Mouse (Mus musculus) E14TG2a.4 (cell line): Measurements from ENCODE around the gene Kng1.

Experiments
- H3K27me3 ChIP-seq: 2 replicates; pipeline ENCODE4 v1.6.1; 2014; ENCODE audit warnings: low read length, control low read depth; ENCODE audit not compliant: insufficient read depth
- H3K36me3 ChIP-seq: 2 replicates; pipeline ENCODE4 v1.6.1; 2014; ENCODE audit warnings: low read length, control low read depth; ENCODE audit not compliant: insufficient read depth
- H3K4me1 ChIP-seq: replicated peaks from 2 replicates; pipeline ENCODE4 v1.6.1; 2014; ENCODE audit warnings: low read depth, low read length, control low read depth
- H3K4me3 ChIP-seq: replicated peaks from 2 replicates; pipeline ENCODE4 v1.5.1; 2014; ENCODE audit warnings: mild to moderate bottlenecking, low read length
- H3K9me3 ChIP-seq: 2 replicates; pipeline ENCODE4 v1.6.1; 2014; ENCODE audit warnings: low read length, control low read depth
- CTCF ChIP-seq: conservative IDR thresholded peaks from 2 replicates; pipeline ENCODE4 v1.5.1; 2014; ENCODE audit warnings: low read length
- NANOG ChIP-seq: IDR thresholded peaks from 2 replicates; pipeline ENCODE4 v1.6.1; 2014; ENCODE audit warnings: borderline replicate concordance, low read length, mixed read lengths
- POU5F1 ChIP-seq: IDR thresholded peaks from 2 replicates; pipeline ENCODE4 v1.6.1; 2014; ENCODE audit warnings: low read length, borderline replicate concordance

Kng1 gene

GRCm38 (mm10) chr16:23107946-23108759 lies 50.5 kb downstream of the Kng1 start:
- Histone ChIP-seq H3K36me3 (peaks cover 55% of the 10 kb centered on the region), H3K4me3 (peak overlapping the region; percentile 100), H3K9me3 (no peaks in the 10 kb centered on the region), H3K27me3 (no peaks in the 10 kb centered on the region), H3K4me1 (peaks cover 41% of the 10 kb centered on the region)
- TF ChIP-seq NANOG (no peak), CTCF (no peak), POU5F1 (no peak)

- TF ChIP-seq NANOG, result no peak
- TF ChIP-seq CTCF, result no peak
- peaks cover 33% of the 10 kb centered on the region for H3K4me1 ChIP-seq
- H3K4me3 ChIP-seq, result peak overlapping the region; percentile 100
- H3K36me3 ChIP-seq, result peaks cover 60% of the 10 kb centered on the region
- H3K27me3 ChIP-seq, result no peaks in the 10 kb centered on the region
- H3K9me3 ChIP-seq, result no peaks in the 10 kb centered on the region
Observed at GRCm38 (mm10) chr16:23108943-23109342, 51.3 kb downstream of the Kng1 start.

- Histone ChIP-seq H3K4me3 (peak overlapping the region; percentile 100), H3K9me3 (no peaks in the 10 kb centered on the region), H3K4me1 (peaks cover 27% of the 10 kb centered on the region), H3K27me3 (no peaks in the 10 kb centered on the region), H3K36me3 (peaks cover 67% of the 10 kb centered on the region)
- TF ChIP-seq CTCF, result no peak
- TF ChIP-seq POU5F1, result no peak
- no peak for TF ChIP-seq NANOG
Observed at GRCm38 (mm10) chr16:23109350-23110280, 52.0 kb downstream of the Kng1 start.

GRCm38 (mm10) chr16:23112348-23112747 lies 54.7 kb downstream of the Kng1 start:
- TF ChIP-seq POU5F1, result no peak
- TF ChIP-seq NANOG, result no peak
- TF ChIP-seq CTCF, result no peak
- no peaks in the 10 kb centered on the region for H3K27me3 ChIP-seq
- no peaks in the 10 kb centered on the region for H3K9me3 ChIP-seq
- peaks cover 95% of the 10 kb centered on the region for H3K36me3 ChIP-seq
- peaks cover 7% of the 10 kb centered on the region for H3K4me1 ChIP-seq
- H3K4me3 ChIP-seq, result peak overlapping the region; percentile 100

- Histone ChIP-seq H3K9me3 (no peaks in the 10 kb centered on the region), H3K4me1 (peaks cover 12% of the 10 kb centered on the region), H3K27me3 (no peaks in the 10 kb centered on the region), H3K36me3 (peaks cover 97% of the 10 kb centered on the region), H3K4me3 (peak overlapping the region; percentile 100)
- TF ChIP-seq NANOG (no peak), CTCF (no peak), POU5F1 (no peak)
Observed at GRCm38 (mm10) chr16:23112861-23113435, 55.3 kb downstream of the Kng1 start.

- peaks cover 96% of the 10 kb centered on the region for H3K36me3 ChIP-seq
- TF ChIP-seq NANOG (no peak), CTCF (no peak), POU5F1 (no peak)
- H3K4me1 ChIP-seq, result peaks cover 12% of the 10 kb centered on the region
- no peaks in the 10 kb centered on the region for H3K9me3 ChIP-seq
- H3K27me3 ChIP-seq, result no peaks in the 10 kb centered on the region
- H3K4me3 ChIP-seq, result no peak overlapping the region
Observed at GRCm38 (mm10) chr16:23113903-23114302, 56.2 kb downstream of the Kng1 start.

GRCm38 (mm10) chr16:23114339-23115171 lies 56.9 kb downstream of the Kng1 start:
- TF ChIP-seq POU5F1, result no peak
- TF ChIP-seq NANOG, result no peak
- TF ChIP-seq CTCF, result no peak
- H3K4me3 ChIP-seq, result no peak overlapping the region
- peaks cover 12% of the 10 kb centered on the region for H3K4me1 ChIP-seq
- no peaks in the 10 kb centered on the region for H3K9me3 ChIP-seq
- peaks cover 96% of the 10 kb centered on the region for H3K36me3 ChIP-seq
- no peaks in the 10 kb centered on the region for H3K27me3 ChIP-seq

- no peak for TF ChIP-seq NANOG
- H3K4me3 ChIP-seq, result no peak overlapping the region
- H3K36me3 ChIP-seq, result peaks cover 96% of the 10 kb centered on the region
- peaks cover 12% of the 10 kb centered on the region for H3K4me1 ChIP-seq
- no peaks in the 10 kb centered on the region for H3K27me3 ChIP-seq
- no peaks in the 10 kb centered on the region for H3K9me3 ChIP-seq
Observed at GRCm38 (mm10) chr16:23115486-23115885, 57.8 kb downstream of the Kng1 start.
